Mouse (Mus musculus): ENCODE data around the gene Grtp1.

DNA sequence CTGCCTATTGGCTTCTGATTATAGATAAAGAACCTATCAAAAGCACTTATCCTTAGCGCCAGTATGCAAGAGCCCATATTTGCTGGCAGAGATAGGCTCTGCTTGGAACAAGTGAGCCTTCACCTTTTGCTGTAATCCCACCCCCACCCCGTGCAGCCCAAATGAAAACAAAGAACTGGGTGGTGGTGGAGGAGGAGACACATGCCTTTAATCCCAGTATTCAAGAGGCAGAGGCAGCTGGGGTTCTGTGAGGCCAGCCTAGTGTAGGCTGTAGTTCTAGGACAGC is 18.8 kb downstream of the Grtp1 start:
- TF ChIP-seq CTCF (IDR thresholded peaks at IDR 0.05; ENCODE audit: low read depth), result no peak
- no peak for TF ChIP-seq EP300 (IDR thresholded peaks at IDR 0.05; ENCODE audit: low read depth)

All from liver, postnatal 0 days (tissue).